Mouse (Mus musculus) kidney, embryonic 14.5 days (tissue): ENCODE data around the gene Acox1. TPM values are rescaled to one million over a fixed set of nuclear protein-coding genes. Genes with fewer than 3 reads are reported as not detected.

ENCODE experiments used
- ATAC-seq: fragments of 200-750 bp; cut with Nextera tagmentation; 2 replicates; pipeline ENCODE4 v1.8.0; 2017; ENCODE audit warnings: moderate number of reproducible peaks, mild to moderate bottlenecking, moderate TSS enrichment, moderate library complexity; ENCODE audit not compliant: low FRiP score, low TSS enrichment
- H3K27ac ChIP-seq: fragments of 300-500 bp; sonication (generic); 2 replicates; pipeline ENCODE4 v1.5.1; 2014; ENCODE audit warnings: low read depth, mild to moderate bottlenecking, low read length, moderate library complexity, mixed read lengths
- H3K27me3 ChIP-seq: fragments of 300-500 bp; sonication (generic); 2 replicates; pipeline ENCODE4 v1.6.1; 2014; ENCODE audit warnings: mild to moderate bottlenecking, low read length; ENCODE audit not compliant: control insufficient read depth, insufficient read depth
- H3K36me3 ChIP-seq: fragments of 300-500 bp; sonication (generic); 2 replicates; pipeline ENCODE4 v1.6.1; 2014; ENCODE audit warnings: low read length, mixed read lengths; ENCODE audit not compliant: control insufficient read depth, insufficient read depth
- H3K4me1 ChIP-seq: fragments of 300-500 bp; sonication (generic); 2 replicates; pipeline ENCODE4 v1.6.1; 2014; ENCODE audit warnings: low read length, mixed read lengths; ENCODE audit not compliant: control insufficient read depth, insufficient read depth
- H3K4me2 ChIP-seq: fragments of 300-500 bp; sonication (generic); replicated peaks from 2 replicates; pipeline ENCODE4 v1.6.1; 2014; ENCODE audit warnings: low read depth, mild to moderate bottlenecking, low read length
- H3K4me3 ChIP-seq: fragments of 300-500 bp; sonication (generic); 2 replicates; pipeline ENCODE4 v1.5.1; 2014; ENCODE audit warnings: mild to moderate bottlenecking, low read length
- H3K9ac ChIP-seq: fragments of 300-500 bp; sonication (generic); 2 replicates; pipeline ENCODE4 v1.6.1; 2014; ENCODE audit warnings: low read depth, mild to moderate bottlenecking, low read length, moderate library complexity
- H3K9me3 ChIP-seq: fragments of 300-500 bp; sonication (generic); 2 replicates; pipeline ENCODE4 v1.6.1; 2016; ENCODE audit warnings: low read length; ENCODE audit not compliant: control insufficient read depth
- WGBS: fragments of 180-500 bp; shearing (Covaris S2); extraction: QIAGEN DNeasy Blood & Tissue Kit; methylation state at CpG from one replicate; pipeline ENCODE4 v1.1.7; 2014; 5-methylcytosine and 5-hydroxymethylcytosine counted together
- polyA plus RNA-seq: library from polyadenylated mRNA; unstranded; fragments of >200 nt; fragmentation: Nextera tagmentation; extraction: Ambion mirVana; gene quantifications from 2 replicates; pipeline ENCODE4 v1.2.1, GENCODE M21; 2014

The Acox1 gene
- polyA plus RNA-seq, 1 experiment from 2014 or later = 27.4 TPM

GRCm38 (mm10) chr11:116186360-116186759, 12.5 kb downstream of the Acox1 start:
- H3K9ac ChIP-seq = no peak overlapping the region
- no peak for ATAC-seq
- H3K4me3 ChIP-seq = no peak overlapping the region
- H3K27me3 ChIP-seq = no peaks in the 10 kb centered on the region
- WGBS = 92% methylated on average over 11 of the region's 11 CpGs
- no peaks in the 10 kb centered on the region for H3K9me3 ChIP-seq
- peaks cover 37% of the 10 kb centered on the region for H3K36me3 ChIP-seq
- H3K27ac ChIP-seq = no peak overlapping the region
- H3K4me1 ChIP-seq = no peaks in the 10 kb centered on the region
- no peak overlapping the region for H3K4me2 ChIP-seq

GRCm38 (mm10) chr11:116185836-116186235, 13.0 kb downstream of the Acox1 start:
- no peak overlapping the region for H3K4me3 ChIP-seq
- H3K4me2 ChIP-seq = no peak overlapping the region
- no peak for ATAC-seq
- no peak overlapping the region for H3K27ac ChIP-seq
- no peak overlapping the region for H3K9ac ChIP-seq
- peaks cover 37% of the 10 kb centered on the region for H3K36me3 ChIP-seq
- H3K4me1 ChIP-seq = no peaks in the 10 kb centered on the region
- no peaks in the 10 kb centered on the region for H3K9me3 ChIP-seq
- H3K27me3 ChIP-seq = no peaks in the 10 kb centered on the region
- WGBS = 92% methylated on average over 3 of the region's 3 CpGs

- Histone ChIP-seq H3K9me3 (no peaks in the 10 kb centered on the region), H3K4me1 (peaks cover 3% of the 10 kb centered on the region; the same call in 1 of the 2 replicates), H3K4me3 (no peak overlapping the region), H3K4me2 (no peak overlapping the region), H3K27ac (no peak overlapping the region), H3K27me3 (no peaks in the 10 kb centered on the region), H3K36me3 (peaks cover 55% of the 10 kb centered on the region), H3K9ac (no peak overlapping the region)
- no peak for ATAC-seq
- 92% methylated on average over 20 of the region's 20 CpGs for WGBS
These were observed 20.3 kb downstream of the Acox1 start for GRCm38 (mm10) chr11:116178411-116179121.

- Histone ChIP-seq H3K36me3 (peaks cover 71% of the 10 kb centered on the region), H3K4me3 (no peak overlapping the region), H3K27me3 (no peaks in the 10 kb centered on the region), H3K9me3 (no peaks in the 10 kb centered on the region), H3K27ac (no peak overlapping the region), H3K9ac (0 out of 2 replicates have a peak overlapping the region, but pooled peaks have one; percentile 7), H3K4me1 (peaks cover 3% of the 10 kb centered on the region; the same call in 1 of the 2 replicates), H3K4me2 (no peak overlapping the region)
- ATAC-seq = no peak
- WGBS = 85% methylated on average over 7 of the region's 7 CpGs
These were observed 22.8 kb downstream of the Acox1 start for GRCm38 (mm10) chr11:116176010-116176409.

- Histone ChIP-seq H3K4me1 (peaks cover 3% of the 10 kb centered on the region; the same call in 1 of the 2 replicates), H3K27me3 (no peaks in the 10 kb centered on the region), H3K4me2 (no peak overlapping the region), H3K36me3 (peaks cover 63% of the 10 kb centered on the region), H3K27ac (peak overlapping the region; percentile 76), H3K9ac (no peak overlapping the region), H3K4me3 (no peak overlapping the region), H3K9me3 (no peaks in the 10 kb centered on the region)
- WGBS = 65% methylated on average over 22 of the region's 22 CpGs
- peak; percentile 68 for ATAC-seq
These were observed 23.9 kb downstream of the Acox1 start for GRCm38 (mm10) chr11:116174775-116175448.

GRCm38 (mm10) chr11:116171959-116172358, 26.9 kb downstream of the Acox1 start:
- Histone ChIP-seq H3K4me1 (peaks cover 5% of the 10 kb centered on the region; the same call in 1 of the 2 replicates), H3K9ac (no peak overlapping the region), H3K4me2 (no peak overlapping the region), H3K36me3 (peaks cover 40% of the 10 kb centered on the region), H3K4me3 (no peak overlapping the region), H3K9me3 (no peaks in the 10 kb centered on the region), H3K27ac (no peak overlapping the region), H3K27me3 (no peaks in the 10 kb centered on the region)
- ATAC-seq = no peak
- WGBS = 73% methylated on average over 2 of the region's 2 CpGs

- peaks cover 13% of the 10 kb centered on the region; the same call in 1 of the 2 replicates for H3K4me1 ChIP-seq
- no peak overlapping the region for H3K4me3 ChIP-seq
These were observed 28.6 kb downstream of the Acox1 start for GRCm38 (mm10) chr11:116170003-116170800.

GRCm38 (mm10) chr11:116169214-116169613, 29.6 kb downstream of the Acox1 start:
- H3K4me2 ChIP-seq = no peak overlapping the region
- no peak overlapping the region for H3K27ac ChIP-seq
- no peak overlapping the region for H3K9ac ChIP-seq
- peaks cover 36% of the 10 kb centered on the region for H3K36me3 ChIP-seq
- no peaks in the 10 kb centered on the region for H3K9me3 ChIP-seq
- H3K4me3 ChIP-seq = no peak overlapping the region
- H3K4me1 ChIP-seq = 0 out of 2 replicates have a peak, but pooled peaks cover 10% of the 10 kb centered on the region
- H3K27me3 ChIP-seq = no peaks in the 10 kb centered on the region
- no peak for ATAC-seq
- 87% methylated on average over 3 of the region's 3 CpGs for WGBS

More at GRCm38 (mm10) chr11:116170003-116170800, 28.6 kb downstream of the Acox1 start:
- H3K27me3 ChIP-seq = no peaks in the 10 kb centered on the region
- no peak overlapping the region for H3K4me2 ChIP-seq
- no peaks in the 10 kb centered on the region for H3K9me3 ChIP-seq
- H3K27ac ChIP-seq = no peak overlapping the region
- no peak for ATAC-seq
- H3K36me3 ChIP-seq = peaks cover 36% of the 10 kb centered on the region
- H3K9ac ChIP-seq = no peak overlapping the region
- 76% methylated on average over 5 of the region's 5 CpGs for WGBS
